Mouse (Mus musculus): ENCODE data around the gene Heatr5b. TPM values are rescaled to one million over a fixed set of nuclear protein-coding genes. Genes with fewer than 3 reads are reported as not detected.

Gene Heatr5b
- polyA plus RNA-seq, 1 experiment from 2014 or later, result 23.1 TPM

DNA sequence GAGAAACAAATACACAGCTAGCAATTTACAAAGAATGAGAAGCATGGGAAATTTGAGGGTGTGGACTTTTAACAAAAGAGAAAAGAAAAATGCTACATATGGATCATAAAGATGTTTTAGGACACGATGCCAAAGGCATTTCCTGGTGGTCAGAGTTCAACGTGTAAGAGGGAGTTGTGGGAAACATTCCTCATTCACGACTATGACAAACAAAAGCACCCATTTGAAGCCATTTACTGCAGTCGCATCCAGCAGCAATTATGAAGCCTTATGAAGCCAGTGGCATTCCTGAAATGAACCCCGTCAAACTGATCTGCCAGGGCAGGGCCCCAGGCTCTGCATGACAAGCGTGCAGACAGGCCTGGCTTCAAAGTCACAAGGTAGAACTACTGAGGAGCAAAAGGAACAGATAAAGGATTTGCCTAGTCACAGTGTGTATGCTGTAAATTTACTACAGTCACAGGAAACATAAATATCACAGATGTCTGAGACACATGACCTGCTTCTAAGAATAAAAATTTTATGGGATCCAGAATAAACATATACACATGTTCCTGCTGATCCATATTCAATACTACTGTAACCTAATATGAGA, 110.6 kb downstream of the Heatr5b start:
- no peaks in the 10 kb centered on the region for H3K9me3 ChIP-seq
- no peaks in the 10 kb centered on the region for H3K27me3 ChIP-seq
- no peak for ATAC-seq (replicated peaks)
- H3K4me3 ChIP-seq, result no peak overlapping the region
- H3K27ac ChIP-seq (replicated peaks), result no peak overlapping the region
- no peak overlapping the region for H3K4me2 ChIP-seq (replicated peaks)
- no peak overlapping the region for H3K9ac ChIP-seq (replicated peaks)
- no peaks in the 10 kb centered on the region for H3K36me3 ChIP-seq
- 68% methylated on average over 6 of the region's 6 CpGs for WGBS
- H3K4me1 ChIP-seq, result no peaks in the 10 kb centered on the region

GRCm38 (mm10) chr17:78721690-78722089, 113.5 kb downstream of the Heatr5b start:
- Histone ChIP-seq H3K9ac (replicated peaks) (no peak overlapping the region), H3K4me1 (no peaks in the 10 kb centered on the region), H3K4me2 (replicated peaks) (no peak overlapping the region), H3K9me3 (no peaks in the 10 kb centered on the region), H3K27me3 (no peaks in the 10 kb centered on the region), H3K27ac (replicated peaks) (no peak overlapping the region), H3K4me3 (no peak overlapping the region), H3K36me3 (peaks cover 6% of the 10 kb centered on the region)
- WGBS, result 97% methylated on average over 7 of the region's 7 CpGs
- no peak for ATAC-seq (replicated peaks)

DNA sequence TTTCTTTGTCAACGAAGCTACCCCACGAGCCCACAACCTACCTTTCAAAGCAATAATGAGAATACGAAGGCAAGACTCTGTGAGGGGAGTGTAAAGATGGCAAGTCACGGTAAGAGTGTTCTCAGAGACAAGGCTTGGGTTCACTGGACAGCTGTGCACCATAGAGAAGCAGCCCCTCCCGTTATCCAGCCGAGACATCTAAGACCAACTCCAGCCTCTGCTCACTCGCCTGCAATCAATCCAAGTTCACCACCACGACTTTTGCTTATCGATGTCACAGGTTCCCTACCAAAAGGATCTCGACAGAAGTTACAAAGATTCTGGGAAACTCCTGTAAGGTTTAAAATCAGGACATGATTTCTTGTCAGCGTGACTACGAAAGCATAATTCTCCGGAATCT, 116.1 kb downstream of the Heatr5b start:
- Histone ChIP-seq H3K27me3 (no peaks in the 10 kb centered on the region), H3K4me3 (no peak overlapping the region), H3K4me2 (replicated peaks) (no peak overlapping the region), H3K4me1 (0 out of 2 replicates have a peak, but pooled peaks cover 3% of the 10 kb centered on the region), H3K9me3 (no peaks in the 10 kb centered on the region), H3K27ac (replicated peaks) (no peak overlapping the region), H3K36me3 (peaks cover 6% of the 10 kb centered on the region), H3K9ac (replicated peaks) (no peak overlapping the region)
- WGBS, result 94% methylated on average over 13 of the region's 13 CpGs
- no peak for ATAC-seq (replicated peaks)

GRCm38 (mm10) chr17:78710258-78710657, 124.9 kb downstream of the Heatr5b start:
- no peak for ATAC-seq (replicated peaks)
- H3K4me2 ChIP-seq (replicated peaks), result no peak overlapping the region
- no peaks in the 10 kb centered on the region for H3K4me1 ChIP-seq
- no peak overlapping the region for H3K9ac ChIP-seq (replicated peaks)
- 62% methylated on average over 2 of the region's 2 CpGs for WGBS
- H3K9me3 ChIP-seq, result no peaks in the 10 kb centered on the region
- no peaks in the 10 kb centered on the region for H3K36me3 ChIP-seq
- no peak overlapping the region for H3K4me3 ChIP-seq
- no peaks in the 10 kb centered on the region for H3K27me3 ChIP-seq
- H3K27ac ChIP-seq (replicated peaks), result no peak overlapping the region

DNA sequence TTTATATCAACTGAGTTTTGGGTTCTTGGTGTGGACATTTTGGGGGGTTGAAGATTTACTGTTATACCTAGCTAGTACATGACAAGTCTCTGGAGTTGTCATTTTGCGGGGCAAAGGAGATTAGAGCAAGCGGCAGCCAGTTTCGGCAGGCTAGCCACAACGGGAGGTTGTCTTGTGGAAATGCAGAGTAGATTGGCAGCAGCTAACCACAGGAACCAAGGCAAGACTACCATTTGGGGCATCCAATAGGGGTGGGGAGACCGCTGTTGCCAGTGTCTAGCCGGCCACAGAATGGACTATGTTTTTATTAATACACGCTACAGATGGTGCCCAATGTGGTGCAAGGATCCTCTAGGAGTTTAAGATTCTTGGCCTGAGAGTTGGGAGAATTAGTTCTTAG, 126.7 kb downstream of the Heatr5b start:
- 85% methylated on average over 7 of the region's 7 CpGs for WGBS

DNA sequence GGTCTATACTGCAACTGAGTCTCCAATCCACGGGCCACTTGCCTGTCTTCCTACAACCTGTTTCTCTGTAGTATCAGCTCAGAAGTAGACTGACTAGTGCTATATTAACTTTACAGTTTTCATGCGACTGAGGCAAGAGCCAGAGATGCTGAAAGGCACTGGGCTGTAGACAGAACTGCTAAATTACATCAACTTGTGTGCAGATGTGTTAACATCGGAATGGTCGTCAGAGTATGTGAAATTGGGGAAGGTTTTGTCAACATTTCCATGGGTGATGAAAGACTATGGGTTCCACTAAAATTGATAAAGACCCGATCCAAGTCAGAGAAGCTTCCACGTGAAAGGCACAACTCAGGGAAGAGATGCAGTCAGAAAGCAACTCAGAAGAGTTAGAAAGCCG, 132.2 kb downstream of the Heatr5b start:
- H3K4me2 ChIP-seq (replicated peaks), result no peak overlapping the region
- H3K36me3 ChIP-seq, result 0 out of 2 replicates have a peak, but pooled peaks cover 5% of the 10 kb centered on the region
- no peak for ATAC-seq (replicated peaks)
- no peak overlapping the region for H3K27ac ChIP-seq (replicated peaks)
- no peaks in the 10 kb centered on the region for H3K9me3 ChIP-seq
- 94% methylated on average over 7 of the region's 7 CpGs for WGBS
- no peak overlapping the region for H3K4me3 ChIP-seq
- no peak overlapping the region for H3K9ac ChIP-seq (replicated peaks)
- no peaks in the 10 kb centered on the region for H3K27me3 ChIP-seq
- H3K4me1 ChIP-seq, result no peaks in the 10 kb centered on the region

More for the DNA sequence above, 126.7 kb downstream of the Heatr5b start:
- Histone ChIP-seq H3K9me3 (no peaks in the 10 kb centered on the region), H3K36me3 (no peaks in the 10 kb centered on the region), H3K4me1 (no peaks in the 10 kb centered on the region), H3K27me3 (no peaks in the 10 kb centered on the region), H3K4me2 (replicated peaks) (no peak overlapping the region), H3K27ac (replicated peaks) (no peak overlapping the region), H3K4me3 (no peak overlapping the region), H3K9ac (replicated peaks) (no peak overlapping the region)
- ATAC-seq (replicated peaks), result no peak

Other genes starting within 250 kb of the Heatr5b start
- gene Strn, start 98.2 kb downstream of the Heatr5b start, polyA plus RNA-seq (2015; fragmentation: Nextera tagmentation; extraction: Ambion mirVana), result 5.7 and 5.8 TPM in 2 replicates
- gene Gpatch11, start 203 bp upstream of the Heatr5b start, polyA plus RNA-seq (2015; fragmentation: Nextera tagmentation; extraction: Ambion mirVana), result 44.0 and 52.4 TPM in 2 replicates
- 2.3 and 3.1 TPM in 2 replicates for gene Eif2ak2, start 47.2 kb upstream of the Heatr5b start, polyA plus RNA-seq (2015; fragmentation: Nextera tagmentation; extraction: Ambion mirVana)
- gene Sult6b1, start 71.6 kb upstream of the Heatr5b start, polyA plus RNA-seq (2015; fragmentation: Nextera tagmentation; extraction: Ambion mirVana), result not detected in 2 replicates
- gene Cebpzos, start 81.1 kb upstream of the Heatr5b start, polyA plus RNA-seq (2015; fragmentation: Nextera tagmentation; extraction: Ambion mirVana), result 98.1 and 110 TPM in 2 replicates
- 56.5 and 64.3 TPM in 2 replicates for gene Cebpz, start 101.7 kb upstream of the Heatr5b start, polyA plus RNA-seq (2015; fragmentation: Nextera tagmentation; extraction: Ambion mirVana)
- gene Ndufaf7, start 101.8 kb upstream of the Heatr5b start, polyA plus RNA-seq (2015; fragmentation: Nextera tagmentation; extraction: Ambion mirVana), result 65.6 and 65.7 TPM in 2 replicates
- gene Prkd3, start 185.5 kb upstream of the Heatr5b start, polyA plus RNA-seq (2015; fragmentation: Nextera tagmentation; extraction: Ambion mirVana), result 29.2 and 30.1 TPM in 2 replicates
- gene Qpct, start 216.5 kb upstream of the Heatr5b start, polyA plus RNA-seq (2015; fragmentation: Nextera tagmentation; extraction: Ambion mirVana), result 12.2 and 13.7 TPM in 2 replicates